Mouse (Mus musculus) urinary bladder, postnatal 10 days (tissue): Measurements from ENCODE around the gene Ppid.
"Not testable (repeated sequence)": the region's sequence is repeated elsewhere in the genome, so short reads cannot be mapped to it uniquely, and the experiment has no call there.

Experiments used
- DNase-seq: peaks from one replicate; pipeline ENCODE4 v3.0.0; 2022; ENCODE audit warnings: low spot score

Gene Ppid

GRCm38 (mm10) chr3:79572399-79572798 is 18.7 kb upstream of the Ppid start:
- DNase-seq = no peak

- not testable (repeated sequence) for DNase-seq
Measured at GRCm38 (mm10) chr3:79573376-79573775, 17.8 kb upstream of the Ppid start.

- no peak for DNase-seq
Measured at GRCm38 (mm10) chr3:79574336-79574735, 16.8 kb upstream of the Ppid start.

- no peak for DNase-seq
Measured at GRCm38 (mm10) chr3:79575576-79576467, 15.3 kb upstream of the Ppid start.

GRCm38 (mm10) chr3:79576468-79576816 is 14.7 kb upstream of the Ppid start:
- no peak for DNase-seq

GRCm38 (mm10) chr3:79576865-79577264 is 14.3 kb upstream of the Ppid start:
- DNase-seq = no peak

- DNase-seq = no peak
Measured at GRCm38 (mm10) chr3:79577606-79578005, 13.5 kb upstream of the Ppid start.

GRCm38 (mm10) chr3:79578164-79578563 is 13.0 kb upstream of the Ppid start:
- DNase-seq = no peak

GRCm38 (mm10) chr3:79579891-79580575 is 11.1 kb upstream of the Ppid start:
- no peak for DNase-seq

GRCm38 (mm10) chr3:79586804-79587203 is 4.3 kb upstream of the Ppid start:
- DNase-seq = peak; percentile 37

- DNase-seq = no peak
Measured at GRCm38 (mm10) chr3:79589671-79590070, 1.5 kb upstream of the Ppid start.

- no peak for DNase-seq
Measured at GRCm38 (mm10) chr3:79591793-79592471, 790 bp downstream of the Ppid start.

GRCm38 (mm10) chr3:79595468-79595867 is 4.3 kb downstream of the Ppid start:
- no peak for DNase-seq

GRCm38 (mm10) chr3:79609886-79610285 is 18.7 kb downstream of the Ppid start:
- DNase-seq = no peak

GRCm38 (mm10) chr3:79627484-79628181 is 36.5 kb downstream of the Ppid start:
- no peak for DNase-seq

GRCm38 (mm10) chr3:79628182-79628560 is 37.0 kb downstream of the Ppid start:
- no peak for DNase-seq

- peak; percentile 71 for DNase-seq
Measured at GRCm38 (mm10) chr3:79628561-79629415, 37.6 kb downstream of the Ppid start, which contains the start of gene 4930579G24Rik. TSS of gene 4930579G24Rik (plus strand) at chr3:79629079.

GRCm38 (mm10) chr3:79629416-79629730 is 38.2 kb downstream of the Ppid start, which contains the start of gene Etfdh:
TSS of gene Etfdh (minus strand) at chr3:79629500.
- no peak for DNase-seq

GRCm38 (mm10) chr3:79652129-79652528 is 61.0 kb downstream of the Ppid start:
- no peak for DNase-seq
